Mouse (Mus musculus): ENCODE data around the gene Prss46. TPM values are rescaled to one million over a fixed set of nuclear protein-coding genes. Genes with fewer than 3 reads are reported as not detected.

Prss46 gene
- total RNA-seq, 2 experiments from 2014 or later: not detected

DNA sequence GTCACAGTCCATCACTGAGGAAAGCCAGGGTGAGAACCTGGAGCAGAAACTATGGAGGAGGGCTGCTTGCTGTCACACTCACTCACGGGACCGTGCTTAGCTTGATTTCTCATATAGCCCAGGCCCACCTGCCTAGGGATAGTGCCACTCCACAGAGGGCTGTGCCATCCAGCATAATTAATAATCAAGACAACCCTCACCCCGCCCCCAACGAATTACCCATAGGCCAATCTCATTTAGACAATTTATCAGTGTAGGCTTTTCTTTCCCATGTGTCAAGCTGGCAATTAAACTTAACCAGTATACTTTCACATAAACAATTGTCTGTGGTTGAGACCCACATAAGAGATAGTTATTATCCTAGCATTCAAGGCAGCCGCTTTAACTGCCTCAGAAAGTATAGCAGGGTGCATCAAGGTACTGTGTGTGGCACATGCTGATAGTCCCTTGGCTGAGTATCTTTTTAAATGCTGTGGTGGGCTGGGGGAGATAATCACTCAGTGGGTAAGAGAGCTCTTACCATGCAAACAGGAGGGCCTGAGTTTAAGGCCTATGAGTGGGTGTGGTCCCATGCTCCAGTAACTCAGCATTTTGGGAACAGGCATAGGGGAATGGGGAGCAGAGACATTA is 14.8 kb downstream of the Prss46 start:
- no peak for DNase-seq

DNA sequence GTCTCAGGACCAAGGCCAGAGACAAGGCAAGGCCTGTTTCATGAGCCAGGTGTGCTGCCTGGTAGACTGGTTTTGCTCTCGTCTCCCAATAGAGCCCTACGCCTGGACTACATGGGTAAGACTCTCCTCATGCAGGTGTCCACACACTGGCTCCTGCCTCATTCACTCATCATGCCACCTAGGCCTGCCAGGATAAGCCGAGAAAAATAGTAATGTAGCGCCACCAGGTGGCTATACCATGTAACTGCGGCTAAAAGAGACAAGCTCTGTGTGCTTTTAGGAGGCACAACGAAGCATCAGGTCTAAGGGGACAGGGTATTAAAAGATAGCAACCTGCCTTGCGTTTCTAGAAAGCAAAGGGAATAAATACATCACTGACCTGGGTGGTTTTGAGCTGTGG is 26.7 kb downstream of the Prss46 start:
- no peak for DNase-seq

DNA sequence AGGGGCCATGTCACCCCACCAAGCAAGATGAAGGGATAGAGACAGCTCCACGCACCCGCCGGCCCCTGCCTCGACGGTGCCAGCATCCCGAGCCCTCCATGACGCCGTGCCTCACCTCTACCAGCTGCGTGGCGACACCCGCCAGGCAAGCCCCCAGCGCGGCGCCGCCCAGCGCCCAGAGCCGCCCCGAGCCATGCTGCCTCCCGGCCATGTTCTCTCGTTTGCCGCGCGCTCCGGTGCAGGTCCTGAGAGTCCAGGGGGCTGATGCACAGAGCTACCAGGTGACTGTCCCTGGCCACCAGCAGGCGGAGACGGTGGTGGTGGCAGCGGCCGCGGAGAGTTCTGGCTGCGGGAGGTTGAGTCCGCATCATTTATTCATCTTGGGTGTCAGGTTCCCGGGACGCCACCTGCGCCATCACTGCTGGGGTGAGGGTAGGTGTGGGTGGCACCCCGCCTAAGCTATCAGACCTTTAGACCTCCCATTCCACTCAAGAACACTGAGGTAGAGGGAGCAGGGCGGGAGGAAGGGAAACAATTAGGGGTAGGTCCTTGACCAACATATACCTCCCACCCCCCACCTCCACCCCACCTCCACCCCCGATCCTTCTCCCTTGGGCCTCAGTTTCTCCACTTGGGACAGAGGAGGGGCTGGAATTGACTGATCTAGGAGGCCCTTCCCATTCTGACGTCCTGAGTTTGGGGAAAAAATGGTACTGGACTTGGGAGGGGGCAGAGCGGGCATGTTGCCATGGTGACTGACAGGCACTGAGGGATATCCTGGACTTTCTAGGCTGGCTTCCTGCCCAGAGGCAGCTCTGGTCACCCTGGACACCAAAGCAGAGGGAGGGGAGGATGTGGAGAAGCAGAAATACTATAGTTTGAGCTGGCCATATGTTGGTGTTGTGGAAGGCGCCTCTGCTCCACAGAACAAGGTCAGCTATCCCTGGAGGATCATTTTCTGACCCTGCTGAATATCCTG is 29.7 kb downstream of the Prss46 start:
- DNase-seq: no peak

DNA sequence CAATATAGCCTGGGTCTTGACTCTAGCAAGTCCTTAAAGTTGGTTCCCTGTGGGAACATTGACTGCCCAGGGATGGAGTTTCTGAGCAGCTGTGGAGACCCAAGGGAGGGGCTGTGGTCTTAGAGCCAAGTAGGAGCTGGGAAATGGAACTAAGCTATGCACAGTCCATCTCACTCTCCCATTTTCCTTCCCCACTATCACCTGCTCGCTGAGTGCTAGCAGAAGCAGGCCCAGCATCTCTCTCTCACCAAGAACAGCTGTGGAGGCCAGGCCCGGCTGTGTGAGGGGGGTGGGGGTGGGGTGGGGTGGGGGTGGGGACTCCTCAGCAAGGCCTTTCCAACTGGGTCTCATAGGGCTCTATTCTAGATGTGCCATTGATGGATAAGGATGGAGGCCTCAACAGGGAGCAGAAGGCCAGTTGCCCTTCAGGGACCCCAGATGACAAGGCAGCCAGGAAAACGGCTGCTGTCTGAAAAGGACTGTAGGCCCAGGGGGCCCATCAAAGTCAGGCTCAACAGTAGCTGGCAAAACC is 30.4 kb downstream of the Prss46 start:
- DNase-seq: no peak

DNA sequence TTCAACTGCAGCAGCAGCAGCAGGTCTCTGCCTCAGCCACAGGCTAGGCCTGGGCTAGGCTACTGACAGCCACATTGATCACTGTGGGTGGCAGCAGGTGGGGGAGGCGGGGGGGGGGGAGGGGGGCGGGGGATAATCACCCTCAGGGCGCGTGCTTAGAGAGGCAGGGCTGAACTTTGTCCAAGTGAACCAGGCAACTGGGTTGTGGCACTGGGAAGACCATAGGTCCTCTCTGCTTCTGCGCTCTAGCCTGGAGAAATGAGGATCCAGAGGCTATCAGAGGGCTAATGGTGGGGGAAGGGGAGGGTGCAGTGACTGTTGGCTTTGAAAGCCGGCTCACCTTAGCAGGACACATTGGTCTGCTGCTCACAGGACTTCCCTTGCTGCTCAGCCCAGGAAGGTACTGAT is 31.0 kb downstream of the Prss46 start:
- no peak for DNase-seq

DNA sequence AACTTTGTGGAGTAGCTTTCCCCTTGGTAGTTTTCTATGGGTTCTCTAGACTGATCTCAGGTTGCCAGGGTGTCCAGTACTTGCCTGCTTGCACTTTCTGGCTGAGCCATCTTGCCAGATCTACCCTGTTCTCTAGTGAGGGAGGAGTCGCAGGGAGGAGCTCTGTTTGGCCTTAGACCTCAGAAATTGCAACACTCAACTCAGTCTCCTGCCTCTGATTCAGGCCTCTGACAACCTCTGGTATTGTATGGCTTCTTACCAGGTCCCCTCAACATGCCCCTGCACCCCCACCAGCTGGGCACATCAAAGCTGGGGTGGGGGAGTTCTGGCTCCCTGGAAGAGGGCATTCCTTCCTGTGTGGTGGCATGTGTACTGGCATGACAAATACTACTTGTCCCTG is 33.0 kb downstream of the Prss46 start:
- DNase-seq: no peak

DNA sequence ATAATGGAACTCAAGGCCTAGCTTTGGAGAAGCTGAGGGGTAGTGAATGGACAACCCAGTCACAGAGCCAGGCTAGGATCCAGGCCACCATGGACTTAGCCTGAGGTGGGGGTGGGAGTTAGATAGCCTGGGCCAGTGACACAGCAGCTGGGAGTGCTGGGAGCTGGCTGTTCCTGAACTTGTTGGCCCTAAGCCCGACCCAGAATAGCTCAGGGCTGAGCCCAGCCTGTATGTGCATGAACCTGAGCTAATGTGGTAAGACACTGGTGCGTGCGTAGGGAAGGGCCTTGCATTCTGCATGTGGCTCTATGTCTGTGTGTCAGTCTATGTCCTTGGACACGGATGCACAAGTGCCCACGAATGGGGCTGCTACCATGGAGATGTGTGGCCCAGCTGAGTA is 33.6 kb downstream of the Prss46 start:
- DNase-seq: peak; percentile 89

DNA sequence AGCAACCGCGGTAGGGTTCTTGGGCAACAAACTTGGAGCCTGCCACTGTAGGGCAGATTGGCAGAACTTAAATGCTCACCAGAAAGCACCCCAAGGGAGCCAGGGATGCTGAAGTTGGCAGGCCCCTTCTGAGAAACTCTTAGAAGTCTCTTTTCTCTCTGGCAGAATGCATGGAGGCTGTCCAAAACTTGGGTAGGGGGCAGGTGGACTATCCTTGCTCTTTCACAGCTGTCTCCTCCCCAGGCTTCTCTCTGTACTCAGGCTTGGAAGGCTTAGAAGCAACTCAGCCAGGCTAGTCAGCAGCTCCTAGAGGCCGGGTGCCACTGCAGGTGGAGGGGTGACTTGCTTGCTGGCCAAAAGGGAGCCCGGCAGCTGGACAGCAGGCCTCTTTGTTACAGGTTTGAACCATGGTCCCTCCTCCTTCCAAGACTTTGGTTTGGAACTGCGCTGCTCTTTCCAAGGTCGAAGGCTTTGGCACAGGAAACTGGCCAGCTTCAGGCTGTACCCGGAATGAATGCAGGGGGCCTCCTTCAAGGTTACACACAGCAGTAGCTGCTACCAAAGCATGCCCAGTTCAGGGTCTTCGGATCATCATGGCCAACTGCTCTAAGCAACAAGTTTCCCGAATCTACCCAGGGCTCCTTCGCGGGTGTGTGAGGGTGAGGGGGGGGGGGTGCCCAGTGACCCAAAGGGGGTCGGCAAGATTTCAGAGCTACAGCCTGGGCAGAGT is 35.0 kb downstream of the Prss46 start, which contains the start of gene Als2cl:
Gene Als2cl, plus strand, starts transcription at position 680 of the 730 bp plus-strand sequence.
- DNase-seq: peak; percentile 40

DNA sequence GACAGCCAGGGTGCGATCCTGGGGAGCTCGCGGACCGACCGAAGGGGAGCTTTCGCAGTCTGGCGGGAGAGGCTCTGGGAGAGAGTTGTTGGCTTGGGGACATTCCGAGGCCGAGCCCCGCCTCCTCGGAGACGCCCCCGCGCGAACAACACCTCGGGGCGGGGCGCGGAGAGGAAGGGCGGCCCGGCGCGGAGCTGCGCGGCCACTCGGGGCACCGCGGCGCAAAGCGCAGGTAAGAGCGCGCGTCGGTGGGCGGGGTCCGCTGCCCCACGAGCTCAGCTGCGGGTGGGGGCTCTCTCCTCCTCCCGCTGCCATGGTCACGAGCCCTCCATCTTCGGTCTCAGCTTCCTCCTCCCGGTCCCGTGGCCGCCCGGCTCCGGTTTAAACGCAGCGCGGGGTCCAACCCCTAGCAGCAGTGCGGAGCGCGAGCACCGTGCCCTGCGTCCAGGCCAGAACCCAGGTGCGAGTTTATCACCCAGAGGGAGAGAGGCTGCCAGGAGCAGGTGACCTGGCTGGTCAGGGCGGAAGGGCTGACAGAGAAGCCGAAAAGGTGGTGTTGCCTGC is 35.8 kb downstream of the Prss46 start, which contains the start of gene Tmie:
Gene Tmie, minus strand, starts transcription at position 116 of the 564 bp plus-strand sequence.
- peak; percentile 81 for DNase-seq

DNA sequence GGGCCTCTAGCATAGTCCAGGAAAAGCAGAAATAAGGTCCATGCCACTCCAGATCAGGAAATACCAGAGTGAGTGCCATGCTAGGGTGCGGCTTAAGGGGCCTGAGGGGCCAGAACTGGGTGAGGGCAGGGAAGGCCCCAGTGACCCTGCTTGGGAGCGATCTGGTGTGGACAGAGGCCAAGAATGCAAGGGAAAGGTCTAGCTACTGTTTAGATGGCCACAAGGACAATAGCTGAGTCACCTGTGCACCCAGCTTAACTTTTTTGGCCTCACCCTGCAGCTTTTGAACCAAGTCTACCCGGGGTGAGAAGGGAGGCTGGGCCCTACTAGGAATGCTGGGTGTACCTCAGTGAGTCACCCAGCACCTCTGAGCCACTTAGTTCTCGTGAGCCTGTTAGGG is 36.5 kb downstream of the Prss46 start:
- no peak for DNase-seq

DNA sequence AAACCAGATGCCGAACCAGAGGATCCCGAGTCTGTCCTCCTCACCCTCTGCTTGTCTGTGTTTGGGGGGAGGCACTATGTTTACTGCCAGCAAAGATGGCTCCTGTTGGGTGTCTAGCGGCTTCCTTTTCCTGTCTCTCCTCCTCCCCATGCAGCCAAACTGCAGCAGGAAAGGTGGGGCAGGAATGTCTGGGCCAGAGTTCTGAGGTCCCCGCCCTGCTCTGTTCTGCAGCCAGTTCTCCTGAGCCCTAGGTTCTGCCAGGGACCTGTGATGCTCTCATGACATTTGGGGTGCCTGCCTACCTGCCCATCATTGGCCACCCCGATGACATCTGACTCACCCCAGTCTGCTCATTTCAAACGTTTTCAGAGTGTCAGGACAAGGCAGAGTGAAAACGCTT is 37.6 kb downstream of the Prss46 start:
- peak; percentile 44 for DNase-seq

DNA sequence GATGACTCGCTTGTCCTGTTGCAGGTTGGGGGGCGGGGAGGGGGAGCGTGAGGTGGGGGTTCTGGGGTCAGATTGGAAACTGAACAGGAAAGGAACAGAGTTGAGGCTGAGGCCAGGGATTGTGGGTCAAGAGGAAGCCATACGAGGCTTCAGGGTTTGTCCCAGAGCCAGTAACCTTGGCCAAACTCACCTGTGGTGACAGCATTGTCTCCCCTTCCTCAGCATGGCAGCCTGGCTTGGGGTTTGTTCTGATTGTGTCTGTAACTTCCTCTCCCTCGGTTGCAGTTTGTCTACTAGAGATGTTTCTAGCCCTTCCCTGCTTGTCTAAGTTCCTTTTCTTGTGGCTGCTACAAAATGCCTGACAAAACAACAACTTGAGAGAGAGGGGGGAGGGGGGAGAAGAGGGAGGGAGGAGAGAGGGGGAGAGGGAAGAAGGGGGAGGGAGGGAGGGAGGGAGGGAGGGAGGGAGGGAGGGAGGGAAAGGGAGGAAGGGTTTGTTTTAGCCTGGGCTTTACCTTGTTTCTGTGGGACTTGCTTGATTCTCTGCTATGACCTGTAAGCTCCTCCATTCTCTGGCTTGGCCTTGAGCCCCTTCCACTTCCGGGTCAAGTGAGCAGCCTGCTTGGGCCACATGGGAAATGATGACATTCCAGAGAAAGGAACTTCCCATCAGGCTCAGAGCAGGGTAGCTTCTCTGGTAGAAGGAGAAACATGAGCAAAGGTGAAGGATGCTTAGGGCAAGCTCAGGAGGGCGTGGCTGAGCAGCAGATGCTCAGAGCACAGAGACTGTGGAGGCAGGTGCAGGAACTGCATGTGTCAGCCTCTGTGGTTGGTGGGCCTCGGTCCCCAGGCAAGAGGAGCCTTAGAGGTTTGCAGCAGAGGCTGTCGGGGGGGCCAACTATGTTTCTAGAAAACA is 43.3 kb downstream of the Prss46 start:
- no peak for DNase-seq

DNA sequence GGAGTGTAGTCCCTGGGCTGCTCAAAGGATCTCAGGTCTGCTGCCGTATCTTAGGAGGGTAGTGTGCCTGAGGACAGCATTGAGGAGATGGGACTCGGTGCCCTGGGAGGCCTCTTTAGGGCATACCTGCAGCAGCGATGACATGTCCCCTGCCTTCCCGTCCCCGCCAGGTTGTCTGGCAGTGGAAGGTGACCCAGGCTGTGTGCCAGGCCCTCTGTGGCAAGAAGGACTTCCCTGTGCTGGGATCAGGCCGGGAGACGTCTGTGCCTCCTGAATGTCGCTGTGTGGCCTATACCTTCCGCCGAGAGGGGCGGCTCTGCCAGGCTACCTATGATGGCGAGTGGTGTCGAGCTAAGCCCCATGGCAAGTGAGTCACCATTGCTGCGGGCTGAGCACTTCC is 44.6 kb downstream of the Prss46 start:
- no peak for DNase-seq

DNA sequence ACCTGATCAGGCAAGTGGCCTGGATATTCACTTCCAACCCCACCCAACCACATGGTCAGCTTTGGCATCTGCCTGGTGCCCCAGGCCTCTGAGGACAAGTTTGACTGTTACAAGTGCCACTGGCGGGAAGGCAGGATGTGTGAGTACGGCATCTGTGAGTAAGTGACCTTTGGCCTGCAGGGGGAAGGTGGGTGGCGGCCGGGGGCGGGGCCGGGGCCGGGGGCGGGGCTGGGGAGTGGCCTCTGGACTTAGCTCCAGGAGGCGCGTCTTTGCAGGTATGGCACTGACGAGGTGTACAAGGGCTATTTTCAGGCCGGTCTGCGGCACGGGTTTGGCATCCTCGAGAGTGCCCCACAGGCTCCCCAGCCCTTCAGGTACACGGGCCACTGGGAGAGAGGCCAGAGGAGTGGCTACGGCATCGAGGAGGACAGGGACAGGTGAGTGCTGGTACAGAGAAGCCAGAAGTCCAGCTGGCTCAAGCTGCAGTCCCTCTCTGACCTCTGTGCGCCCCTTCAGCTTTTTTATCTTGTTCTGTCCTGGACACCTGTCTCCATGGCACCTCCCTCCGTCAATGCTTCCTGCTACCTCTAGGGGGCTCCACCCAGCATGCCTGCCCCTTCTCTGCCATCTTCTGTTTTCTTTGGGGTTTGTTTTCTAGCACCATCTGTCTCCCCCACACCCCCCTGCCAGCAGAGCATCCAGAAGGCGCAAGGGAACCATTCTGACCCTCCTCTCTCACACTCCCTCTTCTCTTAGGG is 45.9 kb downstream of the Prss46 start:
- DNase-seq: no peak

DNA sequence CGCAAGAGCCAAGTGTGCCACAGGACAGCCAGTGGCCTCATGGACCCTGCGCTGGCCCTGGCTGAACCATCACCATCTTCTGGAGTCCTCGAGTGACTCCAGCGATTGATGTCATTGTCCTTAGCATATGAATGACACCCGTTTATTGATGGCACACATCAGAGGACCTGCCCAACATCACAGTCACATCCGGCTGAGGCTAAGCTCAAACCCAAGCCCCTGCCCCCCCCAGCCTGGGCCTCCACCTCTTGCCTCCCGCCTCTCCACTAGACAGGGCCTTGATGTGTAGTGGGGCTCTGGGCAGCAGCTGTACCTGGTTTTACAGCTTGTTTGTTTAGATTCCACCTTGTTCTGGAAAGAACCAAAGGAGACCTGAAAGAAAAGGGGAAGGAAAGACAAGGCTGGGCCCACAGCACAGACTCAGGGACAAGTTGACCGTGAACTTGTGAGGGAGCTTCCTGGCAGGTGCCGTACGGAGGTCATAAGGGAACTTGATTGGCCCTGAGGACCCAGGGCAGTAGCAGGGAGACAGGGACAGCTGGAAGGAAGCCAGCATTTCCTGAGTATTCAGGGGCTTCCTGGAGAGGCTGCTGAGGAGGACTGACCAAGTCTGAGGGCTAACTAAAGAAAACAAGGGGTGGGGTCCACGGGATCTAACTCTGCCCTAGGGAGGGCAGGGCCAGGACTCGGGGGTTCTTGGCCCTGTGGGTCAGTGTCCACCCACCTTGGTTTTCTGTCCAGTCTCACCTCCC is 46.9 kb downstream of the Prss46 start:
- DNase-seq: no peak

DNA sequence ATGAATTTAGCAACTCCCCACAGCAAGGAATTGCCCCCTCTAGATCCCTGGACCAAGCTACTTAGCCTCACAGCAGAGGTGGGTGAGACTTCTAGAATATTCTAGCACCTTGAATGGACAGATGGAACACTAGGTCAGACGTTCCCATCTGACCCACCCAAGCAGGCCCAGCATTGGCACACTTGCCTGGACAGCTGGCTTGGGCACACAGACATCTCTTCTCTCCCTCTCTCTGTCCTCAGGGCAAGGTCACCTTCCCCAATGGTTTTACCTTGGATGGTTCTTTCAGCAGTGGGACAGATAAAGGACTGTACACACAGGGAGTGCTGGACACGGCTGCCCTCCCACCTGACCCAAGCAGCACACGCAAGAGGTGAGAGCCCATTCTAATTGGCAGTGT is 48.2 kb downstream of the Prss46 start:
- no peak for DNase-seq

DNA sequence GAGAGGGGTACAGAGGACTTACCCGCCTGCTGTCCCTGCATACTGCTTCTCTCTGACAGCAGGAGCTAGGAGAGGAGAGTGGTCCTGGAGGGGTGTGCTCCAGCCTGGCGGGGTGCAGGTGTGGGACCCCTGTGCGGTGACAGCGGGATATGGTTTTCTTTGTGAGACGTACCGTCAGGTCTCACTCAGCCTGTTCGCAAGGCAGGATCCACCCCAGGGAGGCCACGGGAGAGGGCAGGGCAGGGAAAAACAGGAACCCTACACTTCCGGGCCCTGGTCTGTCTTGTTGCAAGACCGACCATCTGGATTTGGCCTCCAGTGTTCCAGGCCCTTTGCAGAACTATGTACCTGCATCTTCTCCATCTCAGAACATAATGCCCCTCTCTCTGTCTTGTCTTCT is 49.1 kb downstream of the Prss46 start:
- DNase-seq: no peak

DNA sequence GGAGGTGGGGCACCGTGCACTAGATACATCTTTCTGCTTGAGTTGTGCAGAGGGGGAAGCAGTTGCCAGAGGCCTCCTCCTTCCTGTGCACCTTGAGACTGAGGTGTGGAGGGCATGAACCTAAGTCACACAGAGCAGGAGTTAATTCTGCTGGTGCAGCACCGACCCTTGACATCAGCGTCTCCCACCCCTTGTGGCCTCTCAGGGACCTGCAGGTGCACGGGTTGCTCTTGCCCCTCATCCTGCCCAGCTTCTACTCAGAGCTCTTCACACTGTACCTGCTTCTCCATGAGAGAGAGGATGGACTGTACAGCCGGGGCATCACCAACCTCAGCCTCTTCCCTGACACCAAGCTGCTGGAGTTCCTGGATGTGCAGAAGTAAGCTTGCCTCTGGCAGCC is 51.2 kb downstream of the Prss46 start:
- no peak for DNase-seq

DNA sequence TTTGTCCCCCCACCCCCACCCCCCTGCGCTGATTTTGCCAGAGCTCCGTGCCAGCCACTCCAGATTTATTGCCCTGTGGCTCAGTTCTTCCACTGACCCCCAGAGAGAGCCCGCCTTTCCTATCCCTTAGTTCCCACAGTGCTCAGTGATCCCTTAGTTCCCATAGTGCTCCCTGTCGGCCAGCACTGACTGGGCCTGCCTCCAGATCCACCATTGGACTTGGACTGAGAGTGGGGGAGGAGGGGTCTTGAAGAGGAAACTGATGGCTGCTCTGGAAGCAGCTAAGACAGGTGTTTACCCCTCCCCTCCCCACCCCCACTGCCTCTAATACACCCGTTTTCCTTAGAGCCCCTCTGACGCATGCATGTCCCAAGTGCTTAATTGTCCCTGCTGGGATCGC is 51.7 kb downstream of the Prss46 start:
- no peak for DNase-seq
